8 mouse cellular contexts compared by ENCODE assay signal in the genomic region with DNA sequence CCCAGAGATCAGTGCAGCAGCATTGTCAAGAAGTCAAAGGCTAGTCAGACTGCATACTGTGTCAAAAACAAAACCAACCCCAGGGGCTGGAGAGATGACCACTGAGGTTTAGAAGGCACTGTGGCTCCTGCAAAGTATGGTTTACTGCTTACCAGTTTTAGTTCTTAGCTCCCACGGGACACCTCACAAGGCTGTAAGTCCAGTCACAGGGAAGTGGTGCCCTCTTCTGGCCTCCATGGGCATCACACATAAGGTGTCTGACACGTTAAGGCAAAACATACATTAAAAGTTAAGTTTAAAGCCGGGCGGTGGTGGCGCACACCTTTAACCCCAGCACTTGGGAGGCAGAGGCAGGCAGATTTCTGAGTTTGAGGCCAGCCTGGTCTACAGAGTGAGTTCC. TPM values are rescaled to one million over a fixed set of nuclear protein-coding genes. Genes with fewer than 3 reads are reported as not detected.
A peak's percentile ranks its signal among the peaks of the same experiment; 100 is the strongest.
DNase-seq lines count a peak whose midpoint lies in the region; ATAC-seq and TF ChIP-seq lines count a peak whose summit lies in the region.

No protein-coding gene starts in this region.

- 0 out of 2 replicates have a peak, but pooled peaks cover 2% of the 10 kb centered on the region for H3K27me3 ChIP-seq in forebrain, embryonic 16.5 days (replicated peaks; ENCODE audit: control insufficient read depth, insufficient read depth, low read length)
- H3K27me3 ChIP-seq in liver, embryonic 12.5 days (replicated peaks), result no peaks in the 10 kb centered on the region
- no peaks in the 10 kb centered on the region for H3K27me3 ChIP-seq in stomach, embryonic 16.5 days (ENCODE audit: control insufficient read depth, insufficient read depth, low read length)

- no peak for ATAC-seq in forebrain, embryonic 16.5 days
- ATAC-seq in liver, embryonic 12.5 days, result no peak
- no peak for ATAC-seq in stomach, embryonic 16.5 days (ENCODE audit: insufficient read depth, low FRiP score)

- peak; percentile 29 for TF ChIP-seq CTCF in left cerebral cortex, adult 2 months (IDR thresholded peaks at IDR 0.05)
- TF ChIP-seq CTCF in bone marrow macrophage, adult 2 months (IDR thresholded peaks at IDR 0.05; ENCODE audit: low read depth, low read length), result peak; percentile 53

- intact Hi-C loops in left cerebral cortex, adult 2 months (cut with DNase I), result loop anchor here (1.0 kb wide), 1 partner anchor 242 kb away; no protein-coding TSS in a partner anchor
- intact Hi-C loops in left cerebral cortex, postnatal 14 days (cut with DNase I), result loop anchor here (2.0 to 10.0 kb wide), 2 partner anchors 242 to 1584 kb away; no protein-coding TSS in a partner anchor

- TF ChIP-seq POLR2A in bone marrow macrophage, adult 2 months (IDR thresholded peaks at IDR 0.05; ENCODE audit: borderline replicate concordance, low read depth, low read length), result no peak

- H3K9ac ChIP-seq in forebrain, embryonic 16.5 days (replicated peaks; ENCODE audit: low read depth, low read length), result no peak overlapping the region
- H3K9ac ChIP-seq in liver, embryonic 12.5 days, result peak overlapping the region; percentile 84
- peak overlapping the region; percentile 12; the same call in 1 of the 2 replicates for H3K9ac ChIP-seq in stomach, embryonic 16.5 days (ENCODE audit: low read length)

- peaks cover 2% of the 10 kb centered on the region; the same call in 1 of the 2 replicates for H3K36me3 ChIP-seq in forebrain, embryonic 16.5 days (ENCODE audit: control insufficient read depth, insufficient read depth)
- H3K36me3 ChIP-seq in liver, embryonic 12.5 days, result peaks cover 64% of the 10 kb centered on the region
- H3K36me3 ChIP-seq in stomach, embryonic 16.5 days (ENCODE audit: control insufficient read depth, insufficient read depth, low read length), result 0 out of 2 replicates have a peak, but pooled peaks cover 9% of the 10 kb centered on the region

- H3K4me2 ChIP-seq in forebrain, embryonic 16.5 days (ENCODE audit: low read length), result peak overlapping the region; percentile 14; the same call in 1 of the 2 replicates
- peak overlapping the region; percentile 85 for H3K4me2 ChIP-seq in liver, embryonic 12.5 days
- H3K4me2 ChIP-seq in stomach, embryonic 16.5 days (ENCODE audit: low read depth, low read length), result peak overlapping the region; percentile 25; the same call in 1 of the 2 replicates

- DNase-seq in left cerebral cortex, adult 2 months (ENCODE audit: extremely low spot score in 1 of 2, low spot score in 2 of 2), result no peak
- no peak for DNase-seq in left cerebral cortex, adult 8-10 months (ENCODE audit: low spot score in 2 of 2)
- DNase-seq in frontal cortex, postnatal 36 days (ENCODE audit: low spot score in 2 of 2), result no peak
- no peak for DNase-seq in left cerebral cortex, postnatal 14 days (ENCODE audit: low spot score in 2 of 2)

- no peak overlapping the region for H3K27ac ChIP-seq in left cerebral cortex, adult 2 months
- no peak overlapping the region for H3K27ac ChIP-seq in bone marrow macrophage, adult 2 months (ENCODE audit: insufficient read depth, low read depth, low read length)
- no peak overlapping the region for H3K27ac ChIP-seq in forebrain, embryonic 16.5 days (ENCODE audit: low read length)
- peak overlapping the region; percentile 87 for H3K27ac ChIP-seq in liver, embryonic 12.5 days
- H3K27ac ChIP-seq in stomach, embryonic 16.5 days (ENCODE audit: low read length), result no peak overlapping the region

- H3K9me3 ChIP-seq in forebrain, embryonic 16.5 days (ENCODE audit: control insufficient read depth, low read length), result no peaks in the 10 kb centered on the region
- no peaks in the 10 kb centered on the region for H3K9me3 ChIP-seq in liver, embryonic 12.5 days (replicated peaks)
- H3K9me3 ChIP-seq in stomach, embryonic 16.5 days (replicated peaks; ENCODE audit: control insufficient read depth, low read length), result no peaks in the 10 kb centered on the region

- WGBS in forebrain, embryonic 16.5 days, result 57% methylated on average over 5 of the region's 5 CpGs
- WGBS in liver, embryonic 12.5 days (ENCODE audit: insufficient replicate concordance), result 67% methylated on average over 5 of the region's 5 CpGs
- WGBS in stomach, embryonic 16.5 days, result 54% methylated on average over 5 of the region's 5 CpGs

- no peak overlapping the region for H3K4me3 ChIP-seq in left cerebral cortex, adult 2 months
- no peak overlapping the region for H3K4me3 ChIP-seq in bone marrow macrophage, adult 2 months (ENCODE audit: insufficient read depth, low read length)
- no peak overlapping the region for H3K4me3 ChIP-seq in forebrain, embryonic 16.5 days (replicated peaks; ENCODE audit: low read length)
- peak overlapping the region; percentile 77 for H3K4me3 ChIP-seq in liver, embryonic 12.5 days
- H3K4me3 ChIP-seq in stomach, embryonic 16.5 days (replicated peaks; ENCODE audit: low read length), result no peak overlapping the region; the same call in 1 of the 2 replicates

- peaks cover 11% of the 10 kb centered on the region for H3K4me1 ChIP-seq in bone marrow macrophage, adult 2 months (ENCODE audit: control insufficient read depth, insufficient read depth, low read length)
- peaks cover 31% of the 10 kb centered on the region for H3K4me1 ChIP-seq in forebrain, embryonic 16.5 days (replicated peaks; ENCODE audit: control insufficient read depth, insufficient read depth, low read length)
- peaks cover 79% of the 10 kb centered on the region for H3K4me1 ChIP-seq in liver, embryonic 12.5 days
- H3K4me1 ChIP-seq in stomach, embryonic 16.5 days (ENCODE audit: control insufficient read depth, insufficient read depth, low read length), result peaks cover 38% of the 10 kb centered on the region

RNA-seq across cellular contexts. Expression of a gene that starts 2.6 kb away (rescaled TPM):
- total RNA-seq in left cerebral cortex, adult 2 months (2021), result 1 to 10 TPM; 1.9 to 2.2 TPM
- 1 to 10 TPM; 1.6 to 2.8 (median 2.6) TPM for total RNA-seq in left cerebral cortex, adult 8-10 months (2022)
- 53.3 and 54.8 TPM in 2 replicates for polyA plus RNA-seq in bone marrow macrophage, adult 2 months (2012; ENCODE audit: insufficient read depth, insufficient read length, missing spikeins)
- polyA plus RNA-seq in forebrain, embryonic 16.5 days (2015; fragmentation: Nextera tagmentation; extraction: Ambion mirVana), result 138 and 169 TPM in 2 replicates
- polyA plus RNA-seq in liver, embryonic 12.5 days (2016; fragmentation: Nextera tagmentation; extraction: Ambion mirVana), result 531 and 552 TPM in 2 replicates
- 139 and 145 TPM in 2 replicates for polyA plus RNA-seq in stomach, embryonic 16.5 days (2015; fragmentation: Nextera tagmentation; extraction: Ambion mirVana)
- total RNA-seq in left cerebral cortex, postnatal 14 days (2021), result 1 to 10 TPM; 4.9 to 5.2 TPM

RNA-seq across cellular contexts. Expression of a gene that starts 29.1 kb away (rescaled TPM):
- total RNA-seq in left cerebral cortex, adult 2 months (2021), result 10 to 100 TPM; 15.2 to 20.0 TPM
- total RNA-seq in left cerebral cortex, adult 8-10 months (2022), result 10 to 100 TPM; 10.9 to 13.7 (median 12.5) TPM
- polyA plus RNA-seq in bone marrow macrophage, adult 2 months (2012; ENCODE audit: insufficient read depth, insufficient read length, missing spikeins), result not detected in 2 replicates
- 2.1 TPM in 2 replicates for polyA plus RNA-seq in forebrain, embryonic 16.5 days (2015; fragmentation: Nextera tagmentation; extraction: Ambion mirVana)
- 0.56 and 1.0 TPM in 2 replicates for polyA plus RNA-seq in liver, embryonic 12.5 days (2016; fragmentation: Nextera tagmentation; extraction: Ambion mirVana)
- polyA plus RNA-seq in stomach, embryonic 16.5 days (2015; fragmentation: Nextera tagmentation; extraction: Ambion mirVana), result 1.8 and 1.9 TPM in 2 replicates
- 1 to 10 TPM; 9.9 to 10.0 TPM for total RNA-seq in left cerebral cortex, postnatal 14 days (2021)

RNA-seq across cellular contexts. Expression of a gene that starts 59.6 kb away (rescaled TPM):
- total RNA-seq in left cerebral cortex, adult 2 months (2021), result 1 to 10 TPM; 5.1 to 7.8 TPM
- total RNA-seq in left cerebral cortex, adult 8-10 months (2022), result 1 to 10 TPM; 7.1 to 8.8 (median 8.1) TPM
- 5.5 and 6.7 TPM in 2 replicates for polyA plus RNA-seq in bone marrow macrophage, adult 2 months (2012; ENCODE audit: insufficient read depth, insufficient read length, missing spikeins)
- polyA plus RNA-seq in forebrain, embryonic 16.5 days (2015; fragmentation: Nextera tagmentation; extraction: Ambion mirVana), result 19.1 and 20.1 TPM in 2 replicates
- 9.2 and 10.6 TPM in 2 replicates for polyA plus RNA-seq in liver, embryonic 12.5 days (2016; fragmentation: Nextera tagmentation; extraction: Ambion mirVana)
- 12.8 TPM in 2 replicates for polyA plus RNA-seq in stomach, embryonic 16.5 days (2015; fragmentation: Nextera tagmentation; extraction: Ambion mirVana)
- 1 to 10 TPM; 5.3 to 6.7 TPM for total RNA-seq in left cerebral cortex, postnatal 14 days (2021)

Comparison
In these comparisons a context has a peak if more than half of its experiments do, and no peak if none do; other contexts are left out.
1. H3K4me2 ChIP-seq: peak in every context shown above with its lines; median percentile 85 in liver, embryonic 12.5 days; 25 in stomach, embryonic 16.5 days; 14 in forebrain, embryonic 16.5 days.